Mouse (Mus musculus): ENCODE data around the gene Olfr1340. TPM values are rescaled to one million over a fixed set of nuclear protein-coding genes. Genes with fewer than 3 reads are reported as not detected.

The Olfr1340 gene
- not detected for total RNA-seq (2021)
- long read RNA-seq, experiment 1: 0 reads
- long read RNA-seq, experiment 2: 0 reads

DNA sequence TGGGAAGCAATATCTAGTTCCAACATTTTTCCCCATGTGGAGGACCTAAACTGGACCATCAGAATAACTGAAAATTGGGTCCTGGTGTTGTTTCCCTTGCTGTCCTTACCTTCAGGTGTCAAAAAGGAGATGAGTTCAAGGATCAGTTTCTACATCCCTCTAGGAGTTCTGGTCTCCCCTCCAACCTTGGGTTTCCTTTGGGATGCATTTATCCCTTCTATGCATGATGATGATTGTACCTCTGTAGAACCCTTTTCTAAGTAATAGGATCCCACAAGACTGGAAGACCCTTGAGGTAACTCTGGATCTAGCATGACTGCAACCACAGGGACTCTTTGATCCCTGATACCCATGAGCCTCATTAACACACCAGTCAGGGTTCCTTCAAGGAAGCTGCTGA is at the start of gene Olfr1340:
Gene Olfr1340, plus strand, starts transcription at position 301 of the 400 bp plus-strand sequence.
- no peak for DNase-seq (ENCODE audit: low spot score in 2 of 2)

DNA sequence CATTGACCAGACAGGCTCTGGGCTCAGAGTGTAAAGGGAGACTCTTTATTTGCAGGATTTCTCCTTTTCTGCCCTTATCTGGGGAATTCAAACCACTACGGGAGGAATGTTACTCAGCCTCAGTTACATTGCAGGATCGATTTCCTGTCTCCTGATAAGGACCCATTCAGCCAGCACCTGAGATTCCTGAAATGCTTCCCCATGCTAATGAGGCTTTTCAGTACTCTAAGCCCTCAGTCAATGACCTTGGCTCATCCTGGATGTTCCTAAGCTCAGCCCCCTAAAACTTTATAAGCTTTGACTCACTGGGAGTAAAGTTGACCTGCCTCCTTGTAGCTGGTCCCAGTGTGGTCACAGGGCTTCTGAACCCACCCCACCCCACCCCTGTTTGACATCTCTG is 32.9 kb upstream of the Olfr1340 start:
- no peak for DNase-seq (ENCODE audit: low spot score in 2 of 2)

DNA sequence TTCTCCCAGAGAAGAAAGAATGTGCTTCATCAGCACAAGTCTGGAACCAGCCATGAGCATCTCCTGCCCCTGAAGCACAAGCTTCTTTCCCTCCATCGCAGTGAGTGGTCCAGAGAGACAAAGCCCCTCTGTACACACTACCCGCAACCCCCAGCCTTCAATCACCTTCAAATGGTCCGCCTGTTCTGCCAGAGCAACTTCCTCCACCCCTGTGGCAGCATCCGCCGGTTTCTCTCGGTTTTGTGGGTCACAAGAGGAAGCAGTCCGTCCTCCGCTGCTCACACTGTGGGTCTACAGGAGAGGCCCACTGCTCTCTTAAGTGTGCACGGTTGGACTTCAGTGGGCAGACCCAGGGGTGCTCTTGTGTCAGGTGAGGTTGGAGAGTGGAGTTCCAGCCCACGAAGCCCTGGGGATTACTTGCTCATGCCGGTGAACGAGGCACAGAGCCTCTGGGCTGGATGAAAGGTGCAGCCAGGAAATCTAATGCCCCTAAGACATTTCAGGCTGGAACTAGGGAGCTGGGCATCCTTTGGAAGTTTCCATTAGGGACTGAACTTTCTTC is 27.4 kb upstream of the Olfr1340 start, which contains the start of gene Olfr1342:
Gene Olfr1342, minus strand, starts transcription at position 345 of the 562 bp plus-strand sequence.
- no peak for DNase-seq (ENCODE audit: low spot score in 2 of 2)

DNA sequence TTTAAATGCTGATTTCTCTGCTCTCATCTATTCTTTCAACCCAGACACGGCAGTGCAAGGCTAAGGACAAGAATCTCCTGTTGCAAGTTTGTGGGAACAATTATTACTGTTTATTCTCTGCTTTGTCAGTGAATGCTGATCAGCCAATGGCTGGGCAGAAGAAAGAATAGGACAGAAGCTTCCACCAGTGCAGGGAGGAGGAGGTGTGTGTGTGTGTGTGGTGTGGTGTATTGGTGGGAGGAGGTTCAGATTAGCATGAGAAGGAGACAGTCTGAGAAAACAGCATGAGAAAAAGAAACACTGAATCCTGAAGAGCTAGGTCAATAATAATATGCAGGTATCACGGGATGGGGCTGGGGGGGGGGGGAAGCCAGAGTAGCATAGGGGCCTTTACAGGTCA is 26.1 kb upstream of the Olfr1340 start:
- DNase-seq (ENCODE audit: low spot score in 2 of 2): no peak

DNA sequence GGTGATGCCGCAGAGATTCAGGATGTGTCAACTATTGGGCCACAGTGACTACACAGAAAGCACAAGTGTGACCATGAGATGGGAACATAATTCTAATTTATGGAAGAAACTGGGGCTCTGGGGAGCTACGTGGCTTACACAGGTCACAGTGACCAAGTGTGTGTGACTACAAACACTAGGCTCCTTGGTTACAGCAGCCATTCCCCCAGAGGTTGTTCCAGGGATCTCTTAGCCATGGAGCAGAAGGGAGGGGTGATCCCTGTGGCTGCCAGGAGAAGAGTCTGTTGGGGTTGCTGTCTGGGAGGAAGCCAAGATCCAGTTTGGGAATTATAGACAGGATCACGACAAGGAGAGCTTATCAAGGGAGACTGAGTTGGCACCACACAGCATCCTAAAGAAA is 16.7 kb upstream of the Olfr1340 start, which contains the start of gene Olfr1341:
Gene Olfr1341, plus strand, starts transcription at position 301 of the 400 bp plus-strand sequence.
- no peak for DNase-seq (ENCODE audit: low spot score in 2 of 2)

DNA sequence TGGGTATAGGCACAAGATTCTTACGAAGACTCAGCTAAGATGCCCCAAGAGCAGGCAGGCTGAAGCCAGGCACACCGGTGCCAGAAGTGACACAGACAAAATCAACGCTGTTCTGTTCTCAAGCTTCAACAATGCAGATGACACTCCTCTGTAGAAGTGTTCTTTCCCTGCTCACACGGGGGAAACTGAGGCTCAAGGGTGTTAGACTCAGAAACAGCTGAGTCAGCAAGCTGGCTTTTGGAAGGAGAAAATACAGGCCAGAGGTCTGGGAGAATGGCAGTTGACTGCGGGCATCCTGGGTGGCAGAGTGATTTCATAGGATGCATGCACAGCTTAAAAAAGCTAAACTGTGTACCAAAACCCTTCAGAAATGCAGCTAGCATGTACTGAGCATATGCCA is 11.9 kb upstream of the Olfr1340 start:
- DNase-seq (ENCODE audit: low spot score in 2 of 2): no peak

DNA sequence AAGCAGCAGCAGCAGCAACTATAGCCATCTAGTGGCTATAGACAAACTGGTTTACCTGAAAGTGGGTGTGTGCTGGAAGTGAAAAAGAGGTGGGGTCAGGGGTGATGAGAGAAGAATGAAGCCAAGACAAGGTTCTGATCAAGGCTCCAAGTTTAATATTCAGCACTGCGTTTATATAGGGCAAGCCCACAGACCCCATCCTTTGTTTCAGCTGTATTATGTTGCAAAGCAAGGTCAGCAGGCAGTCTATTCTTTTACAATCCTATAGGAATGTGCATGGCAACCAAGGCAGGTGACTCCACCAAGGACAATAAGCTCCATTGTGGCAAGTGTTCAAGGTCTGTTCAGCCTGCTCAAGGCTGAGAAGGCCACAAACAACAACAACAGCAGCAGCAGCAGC is 8.3 kb upstream of the Olfr1340 start:
- no peak for DNase-seq (ENCODE audit: low spot score in 2 of 2)

DNA sequence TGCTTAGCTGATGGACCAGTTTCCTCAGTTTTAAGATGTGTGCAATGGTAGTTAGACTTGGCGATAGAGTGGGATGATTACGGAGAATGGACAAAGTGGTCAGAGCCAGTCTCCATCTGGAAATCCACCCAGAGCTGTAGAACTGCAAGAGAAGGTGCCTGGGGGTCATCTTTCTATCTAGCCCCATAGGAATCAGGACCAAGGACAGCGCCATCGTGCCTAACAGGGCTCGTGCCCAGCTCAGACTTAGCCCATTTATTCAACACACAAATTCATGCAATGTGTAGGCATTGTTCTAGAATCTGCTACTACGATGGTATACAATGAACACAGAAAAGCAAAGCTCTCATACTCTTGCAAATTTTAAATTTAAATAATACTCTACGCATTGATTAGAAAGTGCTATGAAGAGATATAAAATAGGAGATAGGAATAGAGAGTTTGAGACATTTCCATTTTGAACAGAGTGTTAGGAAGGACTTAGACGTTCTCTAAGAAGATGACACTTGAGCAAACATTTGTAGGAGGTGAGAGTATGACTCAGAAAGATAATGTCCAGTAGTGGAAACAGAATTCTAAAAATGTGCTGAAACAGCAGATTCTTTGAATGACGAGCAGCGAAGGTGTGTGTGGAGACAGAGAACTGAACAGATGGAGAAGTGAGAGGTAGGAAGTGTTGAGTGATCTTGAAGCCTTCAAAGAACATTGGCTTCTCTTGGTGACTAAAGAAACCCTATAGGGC is 2.0 kb downstream of the Olfr1340 start:
- peak in 1 of 2 experiments; percentile 24 for DNase-seq (ENCODE audit: low spot score in 2 of 2)

DNA sequence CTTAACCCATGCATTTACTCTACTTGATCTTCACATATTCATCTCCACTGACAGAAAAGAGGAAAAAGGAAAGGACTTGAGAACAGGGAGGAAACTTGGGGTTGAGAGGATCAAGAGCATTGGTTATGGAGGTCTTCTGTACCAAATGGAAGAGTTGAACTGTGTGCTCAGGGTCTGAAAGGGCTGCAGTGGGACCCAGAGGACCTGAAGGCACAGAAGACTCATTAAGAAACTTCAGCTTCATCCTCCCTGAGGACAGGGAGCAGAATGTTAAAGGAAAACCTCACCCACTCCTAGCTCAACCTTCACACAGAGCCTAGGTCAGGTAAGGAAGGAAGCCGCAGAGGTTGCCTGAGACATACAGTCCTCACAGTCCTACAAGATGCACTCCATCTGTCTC is 11.9 kb downstream of the Olfr1340 start, which contains the start of gene Olfr1339:
Gene Olfr1339, plus strand, starts transcription at position 301 of the 400 bp plus-strand sequence.
- DNase-seq (ENCODE audit: low spot score in 2 of 2): no peak

DNA sequence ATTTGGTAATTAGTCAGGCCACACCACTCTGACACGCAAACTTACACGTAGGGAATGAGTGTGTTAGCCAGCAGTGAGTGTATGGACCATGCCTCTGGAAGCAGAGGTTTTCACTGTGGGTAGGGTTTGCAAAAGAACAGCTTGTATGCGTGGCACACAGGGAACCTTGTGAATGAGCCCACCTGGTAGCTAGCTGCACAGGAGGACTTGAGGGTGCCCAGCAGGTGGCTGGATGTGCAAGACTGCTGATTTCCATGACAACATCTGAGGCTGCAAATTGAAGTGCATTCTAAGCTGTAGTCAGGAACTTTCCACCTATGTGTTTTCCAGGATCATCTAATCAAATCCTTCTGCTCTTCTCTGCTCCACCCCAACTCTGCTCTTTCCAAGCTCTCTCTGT is 19.6 kb downstream of the Olfr1340 start:
- no peak for DNase-seq (ENCODE audit: low spot score in 2 of 2)

DNA sequence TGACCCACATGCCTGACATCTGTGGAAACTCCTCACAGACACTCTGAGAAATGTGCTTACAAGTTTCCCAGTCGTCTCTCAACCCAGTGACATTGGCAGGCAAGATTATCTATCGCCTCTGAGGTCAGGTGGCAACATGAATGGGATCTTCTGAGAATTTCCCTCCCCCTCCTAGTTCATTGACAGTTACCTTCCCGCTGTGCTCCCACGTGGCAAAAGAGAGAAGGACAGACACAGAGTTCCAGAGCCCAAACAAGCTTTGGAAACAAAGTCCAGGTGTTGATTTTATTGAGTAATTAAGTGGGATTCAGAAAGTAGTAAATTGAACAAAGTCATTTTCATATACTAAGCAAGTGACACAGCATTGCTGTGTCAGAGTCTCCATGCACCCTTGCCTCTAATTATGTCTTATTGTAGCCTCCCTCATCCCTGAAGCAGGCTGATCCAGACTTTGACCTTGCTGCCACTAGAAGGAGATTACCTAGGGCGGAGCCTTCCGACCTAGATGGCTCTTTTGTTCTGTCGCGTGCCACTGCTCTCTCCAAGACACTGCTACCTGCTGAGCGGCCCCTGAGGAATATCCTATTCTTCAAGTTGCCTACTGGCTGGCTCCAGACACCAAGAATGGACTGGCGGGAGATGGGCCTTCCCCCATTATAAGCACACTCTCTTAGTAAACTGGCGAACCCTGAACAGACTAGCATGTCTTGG is 21.2 kb downstream of the Olfr1340 start:
- DNase-seq (ENCODE audit: low spot score in 2 of 2): no peak

DNA sequence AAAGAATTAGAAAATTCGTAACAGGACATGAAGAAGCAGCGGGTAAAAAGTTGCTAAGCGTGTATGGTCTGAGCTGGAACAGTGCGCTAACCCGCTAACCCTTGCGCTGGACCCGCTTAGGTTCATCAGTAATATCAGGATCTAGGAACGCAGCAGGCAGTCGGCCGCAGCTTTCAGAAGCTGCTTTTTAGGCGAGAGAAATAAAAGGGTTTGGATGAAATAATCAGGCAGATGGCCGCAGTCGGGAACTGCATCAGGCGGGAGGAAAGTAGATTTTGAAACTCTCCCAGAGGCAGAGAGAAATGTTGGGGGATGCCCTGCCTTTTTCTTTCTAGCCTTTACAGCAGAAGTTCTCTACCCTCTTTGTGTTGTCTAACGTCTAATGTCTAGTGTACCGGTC is 21.9 kb downstream of the Olfr1340 start:
- DNase-seq (ENCODE audit: low spot score in 2 of 2): no peak

DNA sequence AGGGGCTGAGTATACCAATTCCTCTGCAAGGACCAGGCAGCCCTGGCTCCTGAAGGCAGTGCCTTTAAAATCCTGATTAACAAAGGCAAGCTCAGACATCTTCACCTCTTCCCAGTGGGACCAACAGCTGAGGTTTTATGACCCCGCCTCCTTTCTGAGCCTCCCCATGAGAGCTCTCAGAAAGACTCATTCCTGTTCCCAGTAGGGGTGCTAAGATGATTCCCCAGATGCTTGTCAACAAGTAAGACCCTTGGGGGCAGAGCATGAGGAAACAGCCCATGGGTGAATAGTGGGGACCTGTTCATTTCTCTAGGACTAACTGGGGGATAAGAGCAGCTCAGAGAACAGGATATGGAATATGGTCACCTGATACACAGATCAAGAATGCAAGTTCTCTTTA is 38.7 kb downstream of the Olfr1340 start, which contains the start of gene Olfr1338:
Gene Olfr1338, minus strand, starts transcription at position 101 of the 400 bp plus-strand sequence.
- no peak for DNase-seq (ENCODE audit: low spot score in 2 of 2)

Other genes starting within 250 kb of the Olfr1340 start
- gene Tie1, start 230.1 kb upstream of the Olfr1340 start, total RNA-seq (2021): 10 to 100 TPM; 41.5 to 44.1 TPM
- not detected for gene 2610528J11Rik, start 193.1 kb upstream of the Olfr1340 start, total RNA-seq (2021)
- gene Tmem125, start 176.1 kb upstream of the Olfr1340 start, total RNA-seq (2021): under 1 TPM in 1 of 2 experiments, not detected in 1; 0.67 TPM
- not detected for gene Cfap57, start 99.4 kb upstream of the Olfr1340 start, total RNA-seq (2021)
- 10 to 100 TPM; 55.1 to 56.9 TPM for gene Ebna1bp2, start 99.3 kb upstream of the Olfr1340 start, total RNA-seq (2021)
- gene Olfr62, start 61.2 kb upstream of the Olfr1340 start, total RNA-seq (2021): not detected
- not detected for gene Olfr1342, start 27.4 kb upstream of the Olfr1340 start, total RNA-seq (2021)
- not detected for gene Olfr1341, start 16.6 kb upstream of the Olfr1340 start, total RNA-seq (2021)
- not detected for gene Olfr1339, start 12.0 kb downstream of the Olfr1340 start, total RNA-seq (2021)
- not detected for gene Olfr1338, start 38.6 kb downstream of the Olfr1340 start, total RNA-seq (2021)
- gene Olfr1337, start 62.4 kb downstream of the Olfr1340 start, total RNA-seq (2021): not detected
- not detected for gene Olfr1335, start 89.8 kb downstream of the Olfr1340 start, total RNA-seq (2021)
- gene Olfr1333, start 116.1 kb downstream of the Olfr1340 start, total RNA-seq (2021): not detected
- not detected for gene Olfr1331, start 144.5 kb downstream of the Olfr1340 start, total RNA-seq (2021)
- not detected for gene Olfr1330, start 168.5 kb downstream of the Olfr1340 start, total RNA-seq (2021)
- not detected for gene Olfr1329, start 197.3 kb downstream of the Olfr1340 start, total RNA-seq (2021)
- gene Olfr1328, start 218.5 kb downstream of the Olfr1340 start, total RNA-seq (2021): not detected
- not detected for gene Lao1, start 241.4 kb downstream of the Olfr1340 start, total RNA-seq (2021)

All from gastrocnemius, postnatal 4 days (tissue).